Mouse (Mus musculus) myocyte (in vitro differentiated cells): Measurements from ENCODE around the gene Olfr826.
"Not testable (repeated sequence)": the region's sequence is repeated elsewhere in the genome, so short reads cannot be mapped to it uniquely, and the experiment has no call there.

ENCODE experiments used
- E2F4 ChIP-seq: IDR thresholded peaks from one replicate; pipeline ENCODE4 v1.6.1; 2011; ENCODE audit warnings: mild to moderate bottlenecking, control low read depth, moderate library complexity; ENCODE audit not compliant: insufficient read depth
- MYOG ChIP-seq, 3 experiments: IDR thresholded peaks; one replicate each; pipeline ENCODE4 v1.6.1; 2011; ENCODE audit warnings: control low read depth in 2 of 3, low read depth in 2 of 3, mild to moderate bottlenecking in 2 of 3; ENCODE audit not compliant: insufficient read length in 2 of 3, control insufficient read depth in 1 of 3, insufficient read depth in 1 of 3
- POLR2A ChIP-seq: IDR thresholded peaks from one replicate; pipeline ENCODE4 v1.6.1; 2011; ENCODE audit warnings: low read depth, mild to moderate bottlenecking, control low read depth, moderate library complexity; ENCODE audit not compliant: insufficient read length
- POLR2AphosphoS2 ChIP-seq: IDR thresholded peaks from one replicate; pipeline ENCODE4 v1.6.1; 2011; ENCODE audit warnings: low read depth, control low read depth; ENCODE audit not compliant: insufficient read length
- TCF12 ChIP-seq: IDR thresholded peaks from one replicate; pipeline ENCODE4 v1.6.1; 2011; ENCODE audit warnings: mild to moderate bottlenecking, control low read depth; ENCODE audit not compliant: poor library complexity, insufficient read depth, severe bottlenecking

- not testable (repeated sequence) for TF ChIP-seq POLR2A; MYOG (IDR thresholded peaks at IDR 0.05; ENCODE audit: control insufficient read depth in 1 of 3, insufficient read depth in 1 of 3, insufficient read length in 2 of 3, low read depth in 2 of 3); POLR2AphosphoS2; TCF12; E2F4
Measured at GRCm38 (mm10) chr10:130129900-130130299, 54.1 kb downstream of the Olfr826 start, which contains the start of gene Olfr824.
